Mouse (Mus musculus): Measurements from ENCODE around the gene Tmprss11b. TPM values are rescaled to one million over a fixed set of nuclear protein-coding genes. Genes with fewer than 3 reads are reported as not detected.
A peak's percentile ranks its signal among the peaks of the same experiment; 100 is the strongest.

Tmprss11b gene
- not detected in 2 replicates for total RNA-seq (2021)
- long read RNA-seq, experiment 1 = 0 reads
- long read RNA-seq, experiment 2 = 0 reads

DNA sequence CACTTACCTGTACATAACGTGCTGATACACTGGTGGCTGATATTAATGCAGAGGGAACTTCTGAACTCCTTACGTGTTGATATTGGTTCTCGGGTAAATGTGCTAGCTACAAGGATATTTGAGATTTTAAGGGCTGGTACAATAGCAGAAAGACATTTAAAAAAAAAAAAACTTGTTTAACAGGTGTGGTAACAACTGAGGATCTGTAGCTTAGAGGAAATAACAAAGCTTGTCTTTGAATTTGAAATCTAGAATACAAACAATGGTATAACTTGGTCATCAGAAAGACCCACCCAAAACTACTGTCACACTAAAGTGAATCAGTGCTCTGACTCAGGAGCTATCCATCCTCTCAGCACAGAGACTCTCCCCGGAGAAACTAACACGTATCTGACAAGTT, at the start of gene Tmprss11b:
Gene Tmprss11b, minus strand, starts transcription at position 101 of the 400 bp plus-strand sequence.
- no peak for DNase-seq

DNA sequence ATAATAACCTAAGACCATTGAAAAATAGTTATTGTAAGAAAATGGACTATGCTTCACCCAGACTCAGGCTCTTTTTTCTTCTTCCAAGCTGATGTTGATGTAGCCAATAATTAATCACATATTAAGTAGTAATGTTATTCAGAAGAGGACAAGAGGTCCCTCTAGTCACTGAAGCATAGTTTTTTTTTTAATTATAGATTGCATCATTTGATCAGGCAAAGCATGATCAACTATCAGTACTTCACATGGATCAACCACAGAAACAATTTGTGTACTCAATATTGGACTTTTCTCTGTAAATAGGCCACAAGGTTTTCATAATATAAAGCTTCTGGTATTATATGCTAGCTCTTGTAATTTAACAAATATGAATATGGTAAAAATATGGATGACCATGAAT, 48.9 kb upstream of the Tmprss11b start:
- no peak for DNase-seq

- no peak for DNase-seq
These were observed 46.8 kb upstream of the Tmprss11b start for GRCm38 (mm10) chr5:86722820-86723460.

DNA sequence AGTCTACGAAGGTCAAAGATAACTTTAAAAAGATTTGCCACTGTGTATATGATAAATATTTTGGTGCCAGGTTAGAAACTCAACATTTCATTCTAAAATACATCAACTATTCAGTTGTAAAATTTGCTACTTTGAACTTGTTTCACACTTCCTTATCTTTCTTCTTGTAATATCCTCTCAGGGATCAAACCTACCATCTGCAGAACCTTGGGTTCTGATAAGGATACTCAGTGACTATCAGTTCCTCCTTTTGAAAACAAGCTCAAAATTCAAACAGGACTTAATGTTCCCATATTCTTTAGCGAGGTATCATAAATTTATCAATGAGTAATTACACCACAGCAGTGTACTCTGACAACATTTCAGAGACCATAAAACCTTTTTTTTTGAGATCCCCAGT, 38.8 kb upstream of the Tmprss11b start:
- DNase-seq = no peak

DNA sequence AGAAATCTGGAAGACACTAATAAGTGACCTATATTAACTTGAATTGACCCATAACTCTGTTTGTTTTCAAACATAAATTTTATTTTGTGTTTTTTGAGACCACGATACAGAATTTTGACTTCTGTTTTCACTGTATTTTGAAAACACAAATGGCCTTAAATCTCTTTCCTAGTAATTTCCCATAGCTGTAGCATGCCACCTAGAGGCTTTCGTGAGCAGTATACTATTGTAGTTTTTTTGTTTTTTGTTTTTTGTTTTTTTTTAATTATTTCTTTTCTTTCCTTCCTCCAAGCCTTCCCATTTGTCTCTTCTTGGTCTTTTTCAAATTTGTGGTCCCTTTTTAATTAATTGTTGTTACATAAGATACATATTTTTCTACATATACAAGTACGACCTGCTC, 28.8 kb upstream of the Tmprss11b start:
- no peak for DNase-seq

GRCm38 (mm10) chr5:86684667-86685066, 8.5 kb upstream of the Tmprss11b start:
- peak; percentile 51 for DNase-seq

GRCm38 (mm10) chr5:86649185-86649584, 27.0 kb downstream of the Tmprss11b start:
- DNase-seq = peak; percentile 8

DNA sequence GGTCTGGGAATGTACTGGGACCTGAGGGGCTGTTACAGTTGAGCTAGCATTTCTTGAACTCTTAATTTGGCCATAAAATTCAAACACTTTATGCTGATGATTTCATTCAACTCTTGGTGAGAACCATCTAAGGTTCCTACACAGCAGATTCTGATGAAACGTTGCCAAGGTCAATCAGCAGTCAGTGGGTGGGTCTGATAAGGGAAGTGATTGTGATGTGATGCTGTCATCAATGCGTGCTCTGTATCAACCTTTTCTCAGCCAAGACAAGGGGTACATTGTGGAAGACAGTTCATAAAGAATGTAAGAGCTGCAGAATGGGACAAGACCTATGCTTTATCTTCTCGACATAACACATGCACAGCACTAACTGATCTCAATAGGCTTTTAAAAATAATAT, 35.4 kb downstream of the Tmprss11b start:
- no peak for DNase-seq

GRCm38 (mm10) chr5:86632324-86632723, 43.8 kb downstream of the Tmprss11b start, which contains the start of gene Tmprss11f:
TSS of gene Tmprss11f (minus strand) at chr5:86632424.
- no peak for DNase-seq

DNA sequence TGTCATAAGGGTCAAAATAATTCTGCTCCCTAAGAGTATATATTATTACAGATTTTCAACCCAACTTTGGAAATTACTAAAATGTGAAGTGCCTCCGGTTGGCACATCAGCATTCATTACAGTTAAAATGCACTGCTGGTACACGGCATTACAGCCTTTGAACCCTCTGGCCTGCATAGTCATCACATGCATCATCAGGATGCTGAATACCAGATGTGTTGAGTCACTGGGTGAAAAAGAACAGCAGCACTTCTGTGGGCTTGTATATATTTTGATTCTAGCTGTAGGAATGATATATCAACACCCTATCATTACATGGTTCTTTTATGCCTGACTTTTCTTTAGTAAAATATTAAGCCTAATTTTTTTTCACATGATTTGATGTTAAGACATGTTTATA, 45.5 kb downstream of the Tmprss11b start:
- no peak for DNase-seq

GRCm38 (mm10) chr5:86621778-86622177, 54.4 kb downstream of the Tmprss11b start:
- DNase-seq = no peak

Other genes starting within 250 kb of the Tmprss11b start
- not detected in 2 replicates for gene Tmprss11a, start 207.4 kb downstream of the Tmprss11b start, total RNA-seq (2021)
- not detected in 2 replicates for gene Tmprss11g, start 157.8 kb downstream of the Tmprss11b start, total RNA-seq (2021)
- not detected in 2 replicates for gene Tmprss11f, start 43.9 kb downstream of the Tmprss11b start, total RNA-seq (2021)
- not detected in 2 replicates for gene Tmprss11e, start 69.5 kb upstream of the Tmprss11b start, total RNA-seq (2021)
- 55.5 and 59.3 TPM in 2 replicates for gene Ythdc1, start 127.9 kb upstream of the Tmprss11b start, total RNA-seq (2021)
- gene Ugt2b34, start 230.6 kb upstream of the Tmprss11b start, total RNA-seq (2021) = 0.68 and 23.5 TPM in 2 replicates